Mouse (Mus musculus) adrenal gland, adult 18-20 months (tissue): ENCODE data around the gene Dapk1. TPM values are rescaled to one million over a fixed set of nuclear protein-coding genes. Genes with fewer than 3 reads are reported as not detected.

ENCODE experiments used
- DNase-seq, 2 experiments: peaks; one replicate each; pipeline ENCODE4 v3.0.0; 2021 to 2022; ENCODE audit warnings: low spot score in 2 of 2
- total RNA-seq, 2 experiments: library from RNA; stranded (reverse); gene quantifications; 1 replicate in 1 of 2; 2 replicates in 1 of 2; pipeline ENCODE4 v1.2.3; 2021

Dapk1 gene
- total RNA-seq, 2 experiments from 2014 or later, result 16.3 to 22.5 TPM

- DNase-seq, result no peak
Observed at GRCm38 (mm10) chr13:60687462-60687861, 85.7 kb downstream of the Dapk1 start.

GRCm38 (mm10) chr13:60687891-60688290 is 86.1 kb downstream of the Dapk1 start:
- DNase-seq, result no peak

- no peak for DNase-seq
Observed at GRCm38 (mm10) chr13:60690921-60691320, 89.2 kb downstream of the Dapk1 start.

DNA sequence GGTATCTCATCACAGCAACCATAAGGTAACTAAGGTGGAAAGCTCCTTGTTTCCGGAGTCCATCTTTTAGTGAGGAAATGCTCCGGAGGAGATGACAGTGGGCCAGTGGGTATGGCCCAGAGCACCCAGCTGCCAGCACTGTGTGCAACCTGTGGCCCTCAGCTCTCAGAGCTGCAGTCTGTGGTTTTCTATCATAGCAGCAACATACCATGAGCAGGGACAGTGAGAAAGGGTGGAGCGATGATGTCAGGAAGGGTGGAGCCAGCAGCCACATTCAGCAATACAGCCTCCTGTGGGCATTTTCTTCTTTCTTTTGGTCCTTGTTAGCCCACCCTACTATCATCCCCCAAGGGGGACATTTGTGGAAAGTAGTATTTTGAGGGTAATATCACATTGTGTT is 90.2 kb downstream of the Dapk1 start:
- DNase-seq, result no peak

GRCm38 (mm10) chr13:60695186-60695980 is 93.6 kb downstream of the Dapk1 start:
- no peak for DNase-seq

DNA sequence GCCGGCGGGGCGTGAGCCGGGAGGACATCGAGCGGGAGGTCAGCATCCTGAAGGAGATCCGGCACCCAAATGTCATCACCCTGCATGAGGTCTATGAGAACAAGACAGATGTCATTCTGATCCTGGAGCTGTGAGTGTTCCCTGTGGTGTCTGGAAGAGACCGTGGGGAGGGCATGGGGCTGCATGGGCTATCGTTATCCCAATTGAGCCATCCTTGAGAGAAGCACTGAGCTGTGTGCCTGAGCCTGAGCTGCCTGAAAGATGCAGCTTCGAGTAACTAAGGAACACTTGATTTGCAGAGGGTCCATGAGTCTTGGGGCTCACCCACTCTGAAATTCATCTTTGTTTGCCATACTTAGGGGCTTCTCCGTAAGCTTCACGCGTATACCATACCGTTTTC is 94.6 kb downstream of the Dapk1 start:
- DNase-seq, result no peak

DNA sequence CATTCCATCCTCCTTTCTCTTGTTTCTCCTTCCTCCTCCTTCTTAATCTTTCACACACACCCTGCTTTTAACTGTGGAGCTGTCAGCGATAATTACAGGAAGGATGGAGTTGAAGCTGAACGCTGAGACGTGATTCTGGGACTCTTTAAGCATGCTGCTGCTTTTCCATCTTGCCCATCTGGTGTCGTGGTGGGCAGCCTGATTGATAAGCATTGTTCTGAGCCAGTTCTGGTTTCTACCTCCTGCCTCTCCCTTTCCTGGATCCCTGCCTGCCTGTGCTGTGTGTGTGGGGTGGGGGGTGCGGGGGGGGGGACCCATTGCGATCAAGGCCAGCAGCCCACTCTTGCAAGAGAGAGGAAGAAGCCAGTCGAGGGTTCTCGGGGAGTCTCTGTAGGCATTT is 95.0 kb downstream of the Dapk1 start:
- no peak for DNase-seq

DNA sequence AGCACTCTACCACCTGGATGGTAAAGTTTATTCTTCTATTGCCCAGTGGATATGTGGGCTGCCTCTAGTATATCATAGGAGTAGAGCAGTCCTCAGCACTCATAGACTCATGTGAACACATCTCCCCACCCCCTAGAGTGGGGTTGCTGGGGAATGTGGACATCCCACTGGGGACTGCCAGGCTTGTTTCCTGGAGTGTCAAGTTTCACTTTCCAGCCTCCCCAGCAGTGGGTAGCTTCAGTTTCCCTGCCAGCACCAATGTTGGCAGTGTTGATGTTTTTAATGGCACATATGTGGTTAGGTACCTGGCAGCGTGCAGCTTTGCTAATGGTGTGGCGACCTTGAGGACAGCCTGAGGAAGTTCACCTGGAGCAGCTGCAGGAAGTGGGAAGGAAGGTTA is 96.3 kb downstream of the Dapk1 start:
- no peak for DNase-seq

DNA sequence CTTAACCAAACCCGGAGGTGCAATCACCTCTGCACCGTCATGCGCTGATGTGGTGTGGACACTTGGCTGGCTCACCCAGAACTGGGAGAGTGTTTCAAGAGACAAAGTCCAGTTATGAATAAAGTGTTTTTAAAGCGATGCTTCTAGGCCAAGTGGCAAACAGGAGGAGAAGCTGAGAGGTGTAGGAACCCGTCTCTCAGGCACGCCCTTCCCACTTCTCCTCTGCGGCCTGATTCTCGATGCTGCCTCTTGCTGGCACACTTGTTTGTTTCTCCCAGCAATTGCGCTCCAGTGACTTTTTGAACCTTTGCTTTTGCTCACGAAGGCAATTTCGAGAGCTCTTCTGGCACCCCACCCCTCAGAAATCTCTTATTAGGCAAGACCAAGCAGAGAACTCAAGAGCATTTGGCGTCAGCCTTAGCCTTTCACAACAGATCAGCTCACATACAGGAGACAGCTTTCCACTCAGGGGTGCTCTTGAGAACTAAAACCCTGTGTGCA is 100.0 kb downstream of the Dapk1 start:
- DNase-seq, result no peak

- no peak for DNase-seq
Observed at GRCm38 (mm10) chr13:60707541-60708468, 106.1 kb downstream of the Dapk1 start.

- no peak for DNase-seq
Observed at GRCm38 (mm10) chr13:60709136-60709535, 107.4 kb downstream of the Dapk1 start.

GRCm38 (mm10) chr13:60710963-60711362 is 109.2 kb downstream of the Dapk1 start:
- no peak for DNase-seq

DNA sequence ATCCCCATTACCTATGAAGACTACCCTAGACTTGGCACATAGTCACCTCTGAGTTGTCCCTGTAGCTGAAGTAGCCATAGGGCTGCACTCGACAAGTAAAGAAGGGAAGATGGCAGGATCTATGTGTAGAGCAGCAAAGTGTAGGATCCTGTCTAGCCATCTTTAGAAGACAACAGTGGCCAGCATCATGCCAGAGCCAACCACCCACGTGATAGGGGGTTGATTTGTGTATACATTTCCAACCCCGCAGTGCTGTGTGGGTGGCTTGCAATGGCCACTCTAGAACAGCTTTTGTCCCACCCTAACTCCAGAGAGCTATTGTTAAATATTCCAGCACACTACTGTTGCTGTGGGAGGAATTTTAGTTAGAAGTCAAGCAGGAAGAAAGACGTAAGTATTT is 111.8 kb downstream of the Dapk1 start:
- DNase-seq, result no peak

GRCm38 (mm10) chr13:60716107-60716506 is 114.4 kb downstream of the Dapk1 start:
- DNase-seq, result no peak

DNA sequence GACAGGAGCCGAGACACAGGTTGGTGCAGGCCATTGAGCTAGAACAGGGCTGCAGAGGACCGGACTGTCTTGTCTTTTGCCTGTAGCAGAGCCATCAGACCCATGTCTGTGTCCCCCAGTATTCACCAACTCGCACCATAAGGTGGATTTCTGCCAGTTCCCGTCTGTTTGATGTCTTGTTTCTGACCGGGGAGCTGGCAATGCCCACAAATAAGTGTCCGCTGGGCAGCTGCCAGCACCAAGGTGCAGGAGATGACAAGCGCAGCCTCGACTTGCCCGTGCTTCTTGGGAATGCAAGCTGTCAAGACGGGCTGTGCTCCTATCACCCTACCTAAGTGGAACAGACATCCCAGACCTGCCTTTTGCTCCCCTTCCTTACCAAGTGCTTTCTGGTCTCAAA is 115.7 kb downstream of the Dapk1 start:
- DNase-seq, result no peak

DNA sequence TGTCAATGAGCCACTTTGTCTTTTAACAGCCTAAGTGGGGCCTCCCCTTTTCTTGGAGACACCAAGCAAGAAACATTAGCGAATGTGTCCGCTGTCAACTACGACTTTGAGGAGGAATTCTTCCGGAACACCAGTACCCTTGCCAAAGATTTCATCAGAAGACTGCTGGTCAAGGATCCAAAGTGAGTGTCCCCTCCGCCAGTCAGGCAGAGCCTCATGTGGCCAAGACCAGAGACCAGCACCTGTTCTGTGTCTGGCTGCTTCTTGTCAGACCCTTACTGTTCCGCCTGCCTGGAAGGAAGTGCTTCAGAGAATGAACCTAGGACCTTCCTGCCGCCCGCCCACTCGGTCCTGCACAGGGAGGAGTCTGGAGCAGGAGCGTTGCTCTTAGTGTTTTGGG is 117.8 kb downstream of the Dapk1 start:
- DNase-seq, result no peak

DNA sequence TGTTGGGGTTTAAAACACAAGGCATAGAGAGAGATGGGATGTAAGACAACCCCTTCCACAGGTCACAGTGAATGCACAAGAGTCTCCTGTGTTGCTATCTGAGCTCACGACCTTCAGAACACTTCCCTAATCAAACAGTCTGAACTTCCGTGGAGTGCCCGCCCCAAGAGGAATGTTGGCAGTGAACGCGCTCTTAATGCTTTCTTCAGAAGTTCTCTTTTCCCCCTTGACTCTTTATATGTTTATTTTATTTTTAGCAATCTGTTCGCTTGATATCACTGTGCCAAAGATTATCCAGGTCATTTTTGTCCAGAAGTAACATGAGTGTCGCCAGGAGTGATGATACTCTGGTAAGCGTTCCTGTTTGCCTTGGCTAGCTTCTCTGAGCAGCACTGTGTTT is 121.0 kb downstream of the Dapk1 start:
- no peak for DNase-seq

DNA sequence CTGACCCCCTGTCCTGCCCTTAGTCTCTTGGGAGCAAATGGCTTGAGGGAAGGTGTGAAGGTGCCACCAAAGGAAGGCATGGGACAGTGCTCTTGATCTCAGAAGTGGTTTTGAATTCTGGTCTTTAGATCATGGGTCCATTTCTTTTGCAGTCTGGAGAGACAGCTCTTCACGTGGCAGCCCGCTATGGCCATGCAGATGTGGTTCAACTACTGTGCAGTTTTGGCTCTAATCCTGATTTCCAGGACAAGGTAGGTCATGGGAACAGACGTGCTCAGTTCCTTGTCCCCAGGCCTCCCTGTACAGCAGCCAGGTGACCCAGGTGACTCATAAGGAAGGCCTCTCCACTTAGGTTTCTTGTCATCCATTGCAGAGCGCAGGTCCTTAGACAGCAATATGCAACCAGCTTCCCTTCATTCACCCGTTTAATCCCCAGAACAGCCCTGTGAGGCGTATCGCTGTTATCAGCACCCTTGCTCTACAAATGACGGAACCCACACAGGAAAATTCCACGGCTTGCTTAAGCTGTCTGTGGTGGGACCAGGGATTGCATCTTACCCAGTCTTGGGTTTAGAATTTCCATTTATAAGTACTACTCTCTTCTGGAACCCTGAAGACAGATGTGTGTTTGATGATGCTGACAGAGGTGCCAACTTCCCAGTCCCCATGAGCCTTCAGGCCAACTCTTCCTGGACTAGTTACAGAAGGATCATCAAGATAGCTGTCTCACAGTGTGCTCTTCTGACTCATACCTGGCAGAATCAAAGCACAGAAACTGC is 126.7 kb downstream of the Dapk1 start:
- DNase-seq, result no peak

- DNase-seq, result no peak
Observed at GRCm38 (mm10) chr13:60729055-60729402, 127.3 kb downstream of the Dapk1 start.

- DNase-seq, result no peak
Observed at GRCm38 (mm10) chr13:60730587-60730986, 128.8 kb downstream of the Dapk1 start.

GRCm38 (mm10) chr13:60731001-60731400 is 129.3 kb downstream of the Dapk1 start:
- no peak for DNase-seq
